Mouse (Mus musculus) olfactory bulb, adult 2 months (tissue): ENCODE results near the gene Zfp445.

Source experiments
- CTCF ChIP-seq: fragments of 200-500 bp; IDR thresholded peaks from 2 replicates; pipeline ENCODE4 v1.5.1; 2012; ENCODE audit warnings: low read depth, mild to moderate bottlenecking, low read length, moderate library complexity; ENCODE audit not compliant: insufficient read depth
- POLR2A ChIP-seq: fragments of 200-500 bp; IDR thresholded peaks from 2 replicates; pipeline ENCODE4 v1.6.1; 2012; ENCODE audit warnings: mild to moderate bottlenecking, low read depth, low read length, moderate library complexity; ENCODE audit not compliant: insufficient read depth

DNA sequence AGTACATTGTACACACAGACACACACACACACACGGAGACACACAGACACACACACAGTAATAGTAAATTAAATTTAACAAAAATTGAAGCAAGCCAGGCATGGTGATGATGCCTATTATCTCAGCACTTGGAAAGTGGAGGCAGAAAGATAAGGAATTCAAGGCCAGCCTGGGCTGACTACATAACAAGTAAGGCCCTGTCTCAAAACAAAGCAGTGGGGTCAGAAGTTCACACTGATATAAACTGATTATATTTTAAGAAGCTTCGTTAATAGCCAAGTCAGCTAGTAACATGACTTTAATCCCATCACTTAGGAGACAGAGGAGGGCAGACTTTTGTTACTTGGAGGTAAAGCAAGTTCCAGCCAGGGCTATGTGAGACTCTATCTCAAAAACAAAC is 2.1 kb downstream of the Zfp445 start:
- TF ChIP-seq POLR2A (no peak), CTCF (no peak)
